Mouse (Mus musculus) T-helper 17 cell (primary cell): ENCODE results near the gene Gmpr.

ENCODE experiments used
- in situ Hi-C, 2 experiments: fragments of 300-600 bp; cut with MboI, MseI; formaldehyde crosslinking; loops; 1 replicate in 1 of 2; 2 replicates in 1 of 2; pipeline ENCODE4 v1.15.1; 2025; ENCODE audit warnings: high pct_unique_total_duplicates in 2 of 2

Gene Gmpr

GRCm38 (mm10) chr13:45538091-45538490 lies 30.8 kb downstream of the Gmpr start:
- in situ Hi-C loops = no loop called here

GRCm38 (mm10) chr13:45538532-45539204 lies 31.4 kb downstream of the Gmpr start:
- in situ Hi-C loops = no loop called here

GRCm38 (mm10) chr13:45539205-45539568 lies 31.9 kb downstream of the Gmpr start:
- in situ Hi-C loops = no loop called here

GRCm38 (mm10) chr13:45545974-45546373 lies 38.7 kb downstream of the Gmpr start:
- in situ Hi-C loops = loop anchor here in 1 of 2 experiments (10.0 kb wide), 1 partner anchor 619 kb away; no protein-coding TSS in a partner anchor

GRCm38 (mm10) chr13:45546946-45547345 lies 39.7 kb downstream of the Gmpr start:
- in situ Hi-C loops = loop anchor here in 1 of 2 experiments (10.0 kb wide), 1 partner anchor 618 kb away; no protein-coding TSS in a partner anchor

GRCm38 (mm10) chr13:45547549-45547948 lies 40.3 kb downstream of the Gmpr start:
- in situ Hi-C loops = loop anchor here in 1 of 2 experiments (10.0 kb wide), 1 partner anchor 617 kb away; no protein-coding TSS in a partner anchor

GRCm38 (mm10) chr13:45553674-45554073 lies 46.4 kb downstream of the Gmpr start:
- in situ Hi-C loops = no loop called here

GRCm38 (mm10) chr13:45558367-45558766 lies 51.1 kb downstream of the Gmpr start:
- in situ Hi-C loops = no loop called here

GRCm38 (mm10) chr13:45559258-45559657 lies 52.0 kb downstream of the Gmpr start:
- in situ Hi-C loops = no loop called here

- in situ Hi-C loops = no loop called here
These were observed 53.3 kb downstream of the Gmpr start for GRCm38 (mm10) chr13:45560543-45560942.

GRCm38 (mm10) chr13:45562011-45562410 lies 54.8 kb downstream of the Gmpr start:
- in situ Hi-C loops = no loop called here

GRCm38 (mm10) chr13:45564946-45565345 lies 57.7 kb downstream of the Gmpr start:
- in situ Hi-C loops = no loop called here

- in situ Hi-C loops = no loop called here
These were observed 62.7 kb downstream of the Gmpr start for GRCm38 (mm10) chr13:45569932-45570331.

GRCm38 (mm10) chr13:45571795-45572262 lies 64.6 kb downstream of the Gmpr start:
- in situ Hi-C loops = no loop called here

- in situ Hi-C loops = no loop called here
These were observed 65.5 kb downstream of the Gmpr start for GRCm38 (mm10) chr13:45572768-45573167.

- in situ Hi-C loops = no loop called here
These were observed 68.9 kb downstream of the Gmpr start for GRCm38 (mm10) chr13:45576185-45576584.

- in situ Hi-C loops = no loop called here
These were observed 70.1 kb downstream of the Gmpr start for GRCm38 (mm10) chr13:45577366-45577765.

- in situ Hi-C loops = no loop called here
These were observed 70.5 kb downstream of the Gmpr start for GRCm38 (mm10) chr13:45577784-45578183.

- in situ Hi-C loops = no loop called here
These were observed 72.5 kb downstream of the Gmpr start for GRCm38 (mm10) chr13:45579751-45580150.

GRCm38 (mm10) chr13:45582294-45582693 lies 75.0 kb downstream of the Gmpr start:
- in situ Hi-C loops = no loop called here

GRCm38 (mm10) chr13:45583061-45583460 lies 75.8 kb downstream of the Gmpr start:
- in situ Hi-C loops = no loop called here

- in situ Hi-C loops = no loop called here
These were observed 83.7 kb downstream of the Gmpr start for GRCm38 (mm10) chr13:45590898-45591297.

GRCm38 (mm10) chr13:45593914-45594313 lies 86.7 kb downstream of the Gmpr start:
- in situ Hi-C loops = no loop called here
